29 mouse cellular contexts compared by ENCODE assay signal in genomic region chr13:55252820-55253219, GRCm38 (mm10). TPM values are rescaled to one million over a fixed set of nuclear protein-coding genes. Genes with fewer than 3 reads are reported as not detected.
DNase-seq lines count a peak whose midpoint lies in the region; ATAC-seq lines count a peak whose summit lies in the region.
"Had no signal": no experiment of that assay in that cellular context is flagged by ENCODE, and none has a peak within 500 bp of the region (broad histone marks: within the 10 kb centered on the region; RNA-seq: fewer than 3 reads in every experiment).

No protein-coding gene starts in this region.

- H3K4me3 ChIP-seq in kidney, embryonic 16.5 days (ENCODE audit: low read length) = no peak overlapping the region
- H3K4me3 ChIP-seq in liver, embryonic 15.5 days (replicated peaks) = no peak overlapping the region
- no peak overlapping the region for H3K4me3 ChIP-seq in liver, embryonic 11.5 days (ENCODE audit: low read depth, low read length)
- H3K4me3 ChIP-seq: embryonic facial prominence, embryonic 13.5 days; forebrain, embryonic 10.5 days; heart, embryonic 10.5 days; heart, embryonic 15.5 days; hindbrain, embryonic 12.5 days; limb, embryonic 13.5 days had no signal

- peak; percentile 27 for DNase-seq in kidney, adult 18-20 months
- no peak for DNase-seq in liver, embryonic 11.5 days (ENCODE audit: low spot score)
- DNase-seq in R1 (ENCODE audit: low read depth, low spot score) = peak; percentile 29
- DNase-seq in yolk sac, embryonic 10.5 days (ENCODE audit: low spot score) = peak; percentile 54
- DNase-seq in gastrocnemius, postnatal 14 days = no peak
- no peak for DNase-seq in retina, postnatal 1 day
- DNase-seq: adrenal gland, postnatal 14 days; cerebellum, adult 18-20 months; cerebellum, postnatal 10 days; heart, adult 11 months; heart, postnatal 36 days; liver, postnatal 0 days; lung, postnatal 36 days; right cerebral cortex, adult 18-20 months; spleen, adult 18-20 months; thymus, postnatal 14 days had no signal

- H3K9ac ChIP-seq in kidney, embryonic 16.5 days (replicated peaks; ENCODE audit: low read length) = no peak overlapping the region
- H3K9ac ChIP-seq in liver, embryonic 15.5 days = no peak overlapping the region
- H3K9ac ChIP-seq in liver, embryonic 11.5 days (ENCODE audit: low read depth, low read length) = no peak overlapping the region
- H3K9ac ChIP-seq: embryonic facial prominence, embryonic 13.5 days; heart, embryonic 15.5 days; hindbrain, embryonic 12.5 days; limb, embryonic 13.5 days; liver, postnatal 0 days had no signal

- WGBS in kidney, embryonic 16.5 days = 84% methylated on average over 4 of the region's 4 CpGs
- WGBS in liver, embryonic 15.5 days (ENCODE audit: insufficient replicate concordance) = 77% methylated on average over 4 of the region's 4 CpGs
- WGBS in liver, embryonic 11.5 days = 90% methylated on average over 4 of the region's 4 CpGs

- ATAC-seq in kidney, embryonic 16.5 days (ENCODE audit: low FRiP score, low TSS enrichment) = no peak
- ATAC-seq in liver, embryonic 15.5 days (ENCODE audit: insufficient read depth) = peak; percentile 25; the same call in 1 of the 2 replicates
- ATAC-seq in liver, embryonic 11.5 days (replicated peaks; ENCODE audit: low FRiP score) = no peak
- ATAC-seq: forebrain, embryonic 16.5 days; hindbrain, postnatal 0 days; liver, postnatal 0 days; midbrain, embryonic 16.5 days had no signal

- H3K27ac ChIP-seq in kidney, embryonic 16.5 days (ENCODE audit: low read length) = no peak overlapping the region
- no peak overlapping the region for H3K27ac ChIP-seq in liver, embryonic 15.5 days (replicated peaks)
- no peak overlapping the region for H3K27ac ChIP-seq in liver, embryonic 11.5 days (ENCODE audit: low read depth, low read length)
- H3K27ac ChIP-seq: embryonic facial prominence, embryonic 13.5 days; forebrain, embryonic 10.5 days; heart, embryonic 10.5 days; heart, embryonic 15.5 days; hindbrain, embryonic 12.5 days; hindbrain, postnatal 0 days; kidney, postnatal 0 days; limb, embryonic 13.5 days had no signal

- H3K9me3 ChIP-seq in kidney, embryonic 16.5 days (ENCODE audit: low read length) = no peaks in the 10 kb centered on the region
- no peaks in the 10 kb centered on the region for H3K9me3 ChIP-seq in liver, embryonic 15.5 days (replicated peaks)
- H3K9me3 ChIP-seq in liver, embryonic 11.5 days (ENCODE audit: control insufficient read depth, low read length) = no peaks in the 10 kb centered on the region
- H3K9me3 ChIP-seq: embryonic facial prominence, embryonic 13.5 days; forebrain, embryonic 10.5 days; heart, embryonic 10.5 days; heart, embryonic 15.5 days; hindbrain, embryonic 12.5 days; limb, embryonic 13.5 days had no signal

- intact Hi-C loops in gastrocnemius, postnatal 14 days (cut with DNase I; ENCODE audit: low total_unique reads) = no loop called here

- no peaks in the 10 kb centered on the region for H3K27me3 ChIP-seq in kidney, embryonic 16.5 days (ENCODE audit: insufficient read depth, low read length)
- H3K27me3 ChIP-seq in liver, embryonic 15.5 days = no peaks in the 10 kb centered on the region
- H3K27me3 ChIP-seq in liver, embryonic 11.5 days (replicated peaks; ENCODE audit: control insufficient read depth, insufficient read depth, low read length) = no peaks in the 10 kb centered on the region
- H3K27me3 ChIP-seq: embryonic facial prominence, embryonic 13.5 days; heart, embryonic 15.5 days; hindbrain, embryonic 12.5 days; limb, embryonic 13.5 days had no signal

- no peaks in the 10 kb centered on the region for H3K4me1 ChIP-seq in kidney, embryonic 16.5 days (ENCODE audit: insufficient read depth, low read length)
- peaks cover 14% of the 10 kb centered on the region; the same call in 1 of the 2 replicates for H3K4me1 ChIP-seq in liver, embryonic 15.5 days (replicated peaks)
- H3K4me1 ChIP-seq in liver, embryonic 11.5 days (replicated peaks; ENCODE audit: control insufficient read depth, insufficient read depth, low read length) = peaks cover 10% of the 10 kb centered on the region
- H3K4me1 ChIP-seq: embryonic facial prominence, embryonic 13.5 days; forebrain, embryonic 10.5 days; heart, embryonic 10.5 days; hindbrain, embryonic 12.5 days; limb, embryonic 13.5 days had no signal

- H3K4me2 ChIP-seq in kidney, embryonic 16.5 days (replicated peaks; ENCODE audit: low read depth, low read length) = no peak overlapping the region
- H3K4me2 ChIP-seq in liver, embryonic 15.5 days = no peak overlapping the region
- H3K4me2 ChIP-seq in liver, embryonic 11.5 days = no peak overlapping the region
- H3K4me2 ChIP-seq: embryonic facial prominence, embryonic 13.5 days; heart, embryonic 15.5 days; hindbrain, embryonic 12.5 days; limb, embryonic 13.5 days; midbrain, embryonic 11.5 days had no signal

- H3K36me3 ChIP-seq in kidney, embryonic 16.5 days (ENCODE audit: insufficient read depth, low read length) = peaks cover 16% of the 10 kb centered on the region
- H3K36me3 ChIP-seq in liver, embryonic 15.5 days (replicated peaks) = peaks cover 47% of the 10 kb centered on the region
- peaks cover 23% of the 10 kb centered on the region for H3K36me3 ChIP-seq in liver, embryonic 11.5 days (ENCODE audit: control insufficient read depth, insufficient read depth, low read length)

RNA-seq across cellular contexts. Expression of gene Nsd1, which starts 43.2 kb away (rescaled TPM):
- 49.6 and 58.6 TPM in 2 replicates for polyA plus RNA-seq in kidney, embryonic 16.5 days (2015; fragmentation: Nextera tagmentation; extraction: Ambion mirVana)
- 13.3 and 14.4 TPM in 2 replicates for polyA plus RNA-seq in liver, embryonic 15.5 days (2015; fragmentation: Nextera tagmentation; extraction: Ambion mirVana)
- 35.5 and 41.3 TPM in 2 replicates for polyA plus RNA-seq in liver, embryonic 11.5 days (2014; fragmentation: Nextera tagmentation; extraction: Ambion mirVana)
- 10 to 100 TPM; 55.6 to 59.2 TPM for total RNA-seq in gastrocnemius, postnatal 14 days (2021)

Comparison
In these comparisons a context has a peak if more than half of its experiments do, and no peak if none do; other contexts are left out.
1. DNase-seq: peak in kidney, adult 18-20 months (single experiment), R1 (single experiment) and yolk sac, embryonic 10.5 days (single experiment); none in liver, embryonic 11.5 days (single experiment), gastrocnemius, postnatal 14 days (single experiment) and retina, postnatal 1 day (single experiment).